Mouse (Mus musculus): ENCODE results near the gene Tinf2. TPM values are rescaled to one million over a fixed set of nuclear protein-coding genes. Genes with fewer than 3 reads are reported as not detected.

Tinf2 gene
- polyA plus RNA-seq, 1 experiment from 2014 or later: 32.6 TPM

- Histone ChIP-seq H3K4me1 (replicated peaks; ENCODE audit: control insufficient read depth, insufficient read depth, low read length) (no peaks in the 10 kb centered on the region), H3K9ac (replicated peaks; ENCODE audit: low read depth, low read length) (no peak overlapping the region), H3K36me3 (ENCODE audit: control insufficient read depth, insufficient read depth) (no peaks in the 10 kb centered on the region), H3K4me2 (ENCODE audit: low read length) (no peak overlapping the region), H3K9me3 (ENCODE audit: control insufficient read depth, low read length) (no peaks in the 10 kb centered on the region), H3K27ac (ENCODE audit: low read length) (no peak overlapping the region), H3K4me3 (replicated peaks; ENCODE audit: low read length) (no peak overlapping the region), H3K27me3 (replicated peaks; ENCODE audit: control insufficient read depth, insufficient read depth, low read length) (peaks cover 2% of the 10 kb centered on the region; the same call in 1 of the 2 replicates)
- no peak for ATAC-seq
- 84% methylated on average over 7 of the region's 7 CpGs for WGBS
These were observed 30.2 kb upstream of the Tinf2 start for GRCm38 (mm10) chr14:55711786-55712185.

GRCm38 (mm10) chr14:55709509-55709908 lies 27.9 kb upstream of the Tinf2 start:
- Histone ChIP-seq H3K27ac (ENCODE audit: low read length) (no peak overlapping the region), H3K9ac (replicated peaks; ENCODE audit: low read depth, low read length) (no peak overlapping the region), H3K4me3 (replicated peaks; ENCODE audit: low read length) (no peak overlapping the region), H3K36me3 (ENCODE audit: control insufficient read depth, insufficient read depth) (no peaks in the 10 kb centered on the region), H3K4me1 (replicated peaks; ENCODE audit: control insufficient read depth, insufficient read depth, low read length) (no peaks in the 10 kb centered on the region), H3K9me3 (ENCODE audit: control insufficient read depth, low read length) (no peaks in the 10 kb centered on the region), H3K27me3 (replicated peaks; ENCODE audit: control insufficient read depth, insufficient read depth, low read length) (peaks cover 2% of the 10 kb centered on the region; the same call in 1 of the 2 replicates), H3K4me2 (ENCODE audit: low read length) (no peak overlapping the region)
- no peak for ATAC-seq
- 88% methylated on average over 4 of the region's 4 CpGs for WGBS

DNA sequence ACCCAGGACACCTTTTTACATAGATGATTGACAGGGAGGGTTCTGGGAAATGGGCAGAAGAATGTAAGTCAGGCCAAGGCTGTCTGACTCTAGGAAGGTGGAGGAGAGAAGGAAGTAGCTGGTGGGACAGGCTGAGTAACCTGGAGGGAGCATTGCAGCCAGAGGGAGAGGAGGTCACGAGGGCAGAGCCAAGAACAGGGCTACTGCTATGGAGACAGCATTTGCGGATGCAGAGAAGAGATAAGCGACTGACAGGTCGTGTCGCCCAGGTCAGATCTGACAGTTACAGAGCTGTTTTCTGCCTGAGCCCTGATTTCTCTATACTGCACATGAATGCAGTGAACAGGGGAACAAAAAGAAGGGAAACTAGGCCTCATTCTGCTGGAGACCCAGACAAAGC lies 25.8 kb upstream of the Tinf2 start:
- no peak for ATAC-seq
- Histone ChIP-seq H3K27ac (ENCODE audit: low read length) (no peak overlapping the region), H3K9ac (replicated peaks; ENCODE audit: low read depth, low read length) (no peak overlapping the region), H3K4me1 (replicated peaks; ENCODE audit: control insufficient read depth, insufficient read depth, low read length) (no peaks in the 10 kb centered on the region), H3K36me3 (ENCODE audit: control insufficient read depth, insufficient read depth) (no peaks in the 10 kb centered on the region), H3K4me3 (replicated peaks; ENCODE audit: low read length) (no peak overlapping the region), H3K9me3 (ENCODE audit: control insufficient read depth, low read length) (no peaks in the 10 kb centered on the region), H3K27me3 (replicated peaks; ENCODE audit: control insufficient read depth, insufficient read depth, low read length) (no peaks in the 10 kb centered on the region), H3K4me2 (ENCODE audit: low read length) (no peak overlapping the region)
- WGBS: 86% methylated on average over 5 of the region's 5 CpGs

DNA sequence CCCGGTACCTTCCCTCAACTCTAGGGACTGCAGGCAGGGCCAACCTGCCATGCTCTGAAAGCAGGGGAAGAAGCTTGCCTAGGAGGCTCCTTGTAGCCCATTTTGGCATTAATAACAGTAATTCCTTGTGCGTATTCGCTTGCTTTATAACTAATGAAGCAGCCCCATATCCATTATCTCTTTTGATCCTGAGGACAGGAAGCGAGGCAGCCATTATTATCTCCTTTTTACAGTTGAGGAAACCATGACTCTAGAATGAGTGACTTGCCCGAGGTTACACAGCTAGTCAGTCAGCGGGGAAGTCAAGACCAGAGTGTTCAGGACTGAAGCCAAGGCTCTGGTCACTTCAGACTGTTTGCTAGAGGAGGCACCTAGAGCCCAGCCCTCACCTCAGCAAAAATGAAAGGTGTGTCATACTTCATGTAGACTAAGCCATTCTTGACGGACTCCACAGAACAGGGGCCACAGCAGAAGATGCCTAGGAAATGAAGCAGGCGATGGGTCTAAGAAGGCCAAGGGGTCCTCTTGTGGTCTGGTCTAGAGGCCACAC lies 24.5 kb upstream of the Tinf2 start:
- H3K27me3 ChIP-seq (replicated peaks; ENCODE audit: control insufficient read depth, insufficient read depth, low read length): no peaks in the 10 kb centered on the region
- WGBS: 89% methylated on average over 8 of the region's 8 CpGs
- ATAC-seq: no peak

GRCm38 (mm10) chr14:55702761-55703160 lies 21.1 kb upstream of the Tinf2 start:
- H3K4me2 ChIP-seq (ENCODE audit: low read length): no peak overlapping the region
- H3K9ac ChIP-seq (replicated peaks; ENCODE audit: low read depth, low read length): no peak overlapping the region
- no peaks in the 10 kb centered on the region for H3K4me1 ChIP-seq (replicated peaks; ENCODE audit: control insufficient read depth, insufficient read depth, low read length)
- no peaks in the 10 kb centered on the region for H3K27me3 ChIP-seq (replicated peaks; ENCODE audit: control insufficient read depth, insufficient read depth, low read length)
- WGBS: 67% methylated on average over 6 of the region's 6 CpGs
- no peak overlapping the region for H3K27ac ChIP-seq (ENCODE audit: low read length)
- H3K36me3 ChIP-seq (ENCODE audit: control insufficient read depth, insufficient read depth): no peaks in the 10 kb centered on the region
- H3K4me3 ChIP-seq (replicated peaks; ENCODE audit: low read length): no peak overlapping the region
- H3K9me3 ChIP-seq (ENCODE audit: control insufficient read depth, low read length): no peaks in the 10 kb centered on the region
- no peak for ATAC-seq

More for the DNA sequence above, 24.5 kb upstream of the Tinf2 start:
- no peak overlapping the region for H3K9ac ChIP-seq (replicated peaks; ENCODE audit: low read depth, low read length)
- H3K4me1 ChIP-seq (replicated peaks; ENCODE audit: control insufficient read depth, insufficient read depth, low read length): no peaks in the 10 kb centered on the region
- H3K36me3 ChIP-seq (ENCODE audit: control insufficient read depth, insufficient read depth): no peaks in the 10 kb centered on the region
- no peak overlapping the region for H3K4me3 ChIP-seq (replicated peaks; ENCODE audit: low read length)
- H3K4me2 ChIP-seq (ENCODE audit: low read length): no peak overlapping the region
- no peak overlapping the region for H3K27ac ChIP-seq (ENCODE audit: low read length)
- H3K9me3 ChIP-seq (ENCODE audit: control insufficient read depth, low read length): no peaks in the 10 kb centered on the region

- no peaks in the 10 kb centered on the region for H3K9me3 ChIP-seq (ENCODE audit: control insufficient read depth, low read length)
- no peaks in the 10 kb centered on the region for H3K27me3 ChIP-seq (replicated peaks; ENCODE audit: control insufficient read depth, insufficient read depth, low read length)
- no peak overlapping the region for H3K4me2 ChIP-seq (ENCODE audit: low read length)
- no peak overlapping the region for H3K4me3 ChIP-seq (replicated peaks; ENCODE audit: low read length)
- H3K4me1 ChIP-seq (replicated peaks; ENCODE audit: control insufficient read depth, insufficient read depth, low read length): no peaks in the 10 kb centered on the region
- WGBS: 59% methylated on average over 9 of the region's 9 CpGs
- no peaks in the 10 kb centered on the region for H3K36me3 ChIP-seq (ENCODE audit: control insufficient read depth, insufficient read depth)
- no peak for ATAC-seq
- no peak overlapping the region for H3K27ac ChIP-seq (ENCODE audit: low read length)
- H3K9ac ChIP-seq (replicated peaks; ENCODE audit: low read depth, low read length): no peak overlapping the region
These were observed 19.5 kb upstream of the Tinf2 start for GRCm38 (mm10) chr14:55701131-55701530.

DNA sequence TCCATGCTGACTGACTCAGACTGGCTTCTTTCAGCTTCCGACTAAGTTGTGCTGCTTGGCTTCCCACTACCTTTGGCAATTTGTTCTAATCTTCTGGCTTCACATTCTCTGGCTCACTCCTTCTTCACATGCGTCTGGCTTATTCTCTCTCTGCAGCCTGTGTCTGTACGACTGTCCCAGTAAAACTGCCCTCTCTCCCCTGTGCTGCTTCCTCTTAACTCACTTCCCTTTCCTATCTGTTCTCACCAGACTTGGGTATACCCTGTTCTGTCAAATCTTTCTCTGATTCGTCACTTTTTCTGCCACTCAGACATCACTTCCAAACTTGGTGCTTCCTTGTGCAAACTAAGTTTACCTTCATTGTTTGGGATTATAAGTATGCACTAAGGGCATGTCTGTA lies 15.6 kb upstream of the Tinf2 start:
- Histone ChIP-seq H3K4me2 (ENCODE audit: low read length) (no peak overlapping the region), H3K36me3 (ENCODE audit: control insufficient read depth, insufficient read depth) (no peaks in the 10 kb centered on the region), H3K9me3 (ENCODE audit: control insufficient read depth, low read length) (no peaks in the 10 kb centered on the region), H3K27ac (ENCODE audit: low read length) (no peak overlapping the region), H3K9ac (replicated peaks; ENCODE audit: low read depth, low read length) (no peak overlapping the region), H3K4me1 (replicated peaks; ENCODE audit: control insufficient read depth, insufficient read depth, low read length) (no peaks in the 10 kb centered on the region), H3K27me3 (replicated peaks; ENCODE audit: control insufficient read depth, insufficient read depth, low read length) (no peaks in the 10 kb centered on the region), H3K4me3 (replicated peaks; ENCODE audit: low read length) (no peak overlapping the region)
- WGBS: 83% methylated on average over 4 of the region's 4 CpGs
- ATAC-seq: no peak

- H3K27me3 ChIP-seq (replicated peaks; ENCODE audit: control insufficient read depth, insufficient read depth, low read length): no peaks in the 10 kb centered on the region
- H3K9me3 ChIP-seq (ENCODE audit: control insufficient read depth, low read length): no peaks in the 10 kb centered on the region
- H3K36me3 ChIP-seq (ENCODE audit: control insufficient read depth, insufficient read depth): no peaks in the 10 kb centered on the region
- no peak for ATAC-seq
- H3K4me3 ChIP-seq (replicated peaks; ENCODE audit: low read length): no peak overlapping the region
- H3K4me1 ChIP-seq (replicated peaks; ENCODE audit: control insufficient read depth, insufficient read depth, low read length): no peaks in the 10 kb centered on the region
- 88% methylated on average over 10 of the region's 10 CpGs for WGBS
- no peak overlapping the region for H3K4me2 ChIP-seq (ENCODE audit: low read length)
- H3K27ac ChIP-seq (ENCODE audit: low read length): no peak overlapping the region
- no peak overlapping the region for H3K9ac ChIP-seq (replicated peaks; ENCODE audit: low read depth, low read length)
These were observed 7.8 kb upstream of the Tinf2 start for GRCm38 (mm10) chr14:55689433-55689832.

DNA sequence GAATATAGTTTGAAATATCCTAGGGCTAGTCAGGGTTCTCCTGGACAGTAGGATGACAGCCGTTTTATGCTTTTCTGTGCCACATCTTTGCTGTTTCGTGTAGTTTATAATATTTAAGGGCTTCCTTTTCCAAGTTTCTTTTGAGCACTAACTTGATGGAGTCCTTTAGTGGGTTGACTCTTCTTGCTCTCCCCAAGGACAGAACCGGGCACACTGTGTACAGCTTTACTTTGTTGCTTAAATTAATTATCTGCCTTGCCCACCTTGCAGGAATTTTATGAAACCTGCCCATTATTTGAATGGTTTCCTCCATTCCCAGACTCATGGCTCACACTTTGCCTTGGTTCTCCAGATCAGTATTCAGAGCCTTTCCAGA lies 486 bp upstream of the Tinf2 start:
- Histone ChIP-seq H3K9me3 (ENCODE audit: control insufficient read depth, low read length) (no peaks in the 10 kb centered on the region), H3K36me3 (ENCODE audit: control insufficient read depth, insufficient read depth) (peaks cover 14% of the 10 kb centered on the region), H3K4me3 (replicated peaks; ENCODE audit: low read length) (peak overlapping the region; percentile 80), H3K4me1 (replicated peaks; ENCODE audit: control insufficient read depth, insufficient read depth, low read length) (peaks cover 10% of the 10 kb centered on the region), H3K27ac (ENCODE audit: low read length) (peak overlapping the region; percentile 34; the same call in 1 of the 2 replicates), H3K27me3 (replicated peaks; ENCODE audit: control insufficient read depth, insufficient read depth, low read length) (no peaks in the 10 kb centered on the region), H3K4me2 (ENCODE audit: low read length) (peak overlapping the region; percentile 90), H3K9ac (replicated peaks; ENCODE audit: low read depth, low read length) (peak overlapping the region; percentile 73)
- WGBS: 10% methylated on average over 3 of the region's 3 CpGs
- ATAC-seq: peak; percentile 34

DNA sequence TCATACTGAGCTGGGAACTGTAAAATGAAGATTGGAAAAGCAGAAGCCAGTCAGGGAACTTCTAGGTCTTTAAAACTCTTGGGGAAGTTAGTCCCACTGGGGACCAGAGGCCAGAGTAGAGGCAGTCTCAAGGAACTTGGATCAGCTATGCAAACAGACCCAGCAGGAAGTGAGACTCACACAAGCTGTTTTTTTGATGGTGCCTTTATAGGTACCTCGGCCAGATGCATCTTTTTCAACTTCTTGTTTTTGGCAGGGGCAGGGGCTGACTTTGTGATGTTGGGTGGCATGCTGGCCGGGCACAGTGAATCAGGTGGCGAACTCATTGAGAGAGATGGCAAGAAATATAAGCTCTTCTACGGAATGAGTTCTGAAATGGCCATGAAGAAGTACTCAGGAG lies 4.0 kb downstream of the Tinf2 start:
- Histone ChIP-seq H3K4me1 (replicated peaks; ENCODE audit: control insufficient read depth, insufficient read depth, low read length) (peaks cover 14% of the 10 kb centered on the region), H3K4me2 (ENCODE audit: low read length) (no peak overlapping the region), H3K9ac (replicated peaks; ENCODE audit: low read depth, low read length) (no peak overlapping the region), H3K9me3 (ENCODE audit: control insufficient read depth, low read length) (no peaks in the 10 kb centered on the region), H3K36me3 (ENCODE audit: control insufficient read depth, insufficient read depth) (peaks cover 17% of the 10 kb centered on the region), H3K4me3 (replicated peaks; ENCODE audit: low read length) (no peak overlapping the region), H3K27me3 (replicated peaks; ENCODE audit: control insufficient read depth, insufficient read depth, low read length) (no peaks in the 10 kb centered on the region), H3K27ac (ENCODE audit: low read length) (no peak overlapping the region)
- ATAC-seq: no peak
- WGBS: 82% methylated on average over 4 of the region's 4 CpGs

All from forebrain, embryonic 16.5 days (tissue).